Mouse (Mus musculus): Measurements from ENCODE around the gene Cyp4v3.

- TF ChIP-seq GATA1 (IDR thresholded peaks at IDR 0.05; ENCODE audit: borderline replicate concordance, low read length) (no peak), FLI1 (IDR thresholded peaks at IDR 0.05; ENCODE audit: low read length) (no peak)
These were observed 2.2 kb downstream of the Cyp4v3 start for GRCm38 (mm10) chr8:45330856-45331255.
